Mouse (Mus musculus) heart, embryonic 14.5 days (tissue): ENCODE results near the gene Cdc123. TPM values are rescaled to one million over a fixed set of nuclear protein-coding genes. Genes with fewer than 3 reads are reported as not detected.

Experiments
- ATAC-seq: fragments of 200-750 bp; cut with Nextera tagmentation; 2 replicates; pipeline ENCODE4 v1.8.0; 2017; ENCODE audit warnings: low read depth, moderate TSS enrichment; ENCODE audit not compliant: insufficient number of reproducible peaks, insufficient read depth, low FRiP score
- H3K27ac ChIP-seq, 2 experiments: fragments of 200-500 bp in 1 of 2; fragments of 300-500 bp in 1 of 2; sonication (generic) in 1 of 2; replicated peaks in 1 of 2; 2 replicates each; pipeline ENCODE4 v1.5.1; 2012 to 2014; ENCODE audit warnings: low read depth in 2 of 2, low read length in 2 of 2, control low read depth in 1 of 2, mild to moderate bottlenecking in 1 of 2, mixed read lengths in 1 of 2; ENCODE audit not compliant: control insufficient read depth in 1 of 2, insufficient read depth in 1 of 2
- H3K27me3 ChIP-seq: fragments of 300-500 bp; sonication (generic); 2 replicates; pipeline ENCODE4 v1.6.1; 2014; ENCODE audit warnings: mild to moderate bottlenecking, low read length, control low read depth; ENCODE audit not compliant: control insufficient read depth, insufficient read depth
- H3K36me3 ChIP-seq: fragments of 300-500 bp; sonication (generic); 2 replicates; pipeline ENCODE4 v1.6.1; 2014; ENCODE audit warnings: mild to moderate bottlenecking, control low read depth, low read length, mixed read lengths; ENCODE audit not compliant: control insufficient read depth, insufficient read depth
- H3K4me1 ChIP-seq, 2 experiments: fragments of 200-500 bp in 1 of 2; fragments of 300-500 bp in 1 of 2; sonication (generic) in 1 of 2; 2 replicates each; pipeline ENCODE4 v1.6.1; 2012 to 2014; ENCODE audit warnings: low read length in 2 of 2, control low read depth in 1 of 2, mixed read lengths in 1 of 2; ENCODE audit not compliant: control insufficient read depth in 2 of 2, insufficient read depth in 2 of 2
- H3K4me2 ChIP-seq: fragments of 300-500 bp; sonication (generic); 2 replicates; pipeline ENCODE4 v1.6.1; 2014; ENCODE audit warnings: mild to moderate bottlenecking, low read length
- H3K4me3 ChIP-seq, 2 experiments: fragments of 200-500 bp in 1 of 2; fragments of 300-500 bp in 1 of 2; sonication (generic) in 1 of 2; 2 replicates each; pipeline ENCODE4 v1.5.1; 2012 to 2014; ENCODE audit warnings: low read length in 2 of 2, mild to moderate bottlenecking in 2 of 2, control low read depth in 1 of 2, low read depth in 1 of 2, moderate library complexity in 1 of 2; ENCODE audit not compliant: control insufficient read depth in 1 of 2, insufficient read depth in 1 of 2
- H3K9ac ChIP-seq: fragments of 300-500 bp; sonication (generic); 2 replicates; pipeline ENCODE4 v1.6.1; 2014; ENCODE audit warnings: mild to moderate bottlenecking, low read length
- H3K9me3 ChIP-seq: fragments of 300-500 bp; sonication (generic); 2 replicates; pipeline ENCODE4 v1.6.1; 2016; ENCODE audit warnings: low read length, control low read depth; ENCODE audit not compliant: control insufficient read depth
- WGBS: fragments of 180-500 bp; shearing (Covaris S2); extraction: QIAGEN DNeasy Blood & Tissue Kit; methylation state at CpG from one replicate; pipeline ENCODE4 v1.1.7; 2014; 5-methylcytosine and 5-hydroxymethylcytosine counted together
- polyA plus RNA-seq: library from polyadenylated mRNA; unstranded; fragments of >200 nt; fragmentation: Nextera tagmentation; extraction: Ambion mirVana; gene quantifications from 2 replicates; pipeline ENCODE4 v1.2.1, GENCODE M21; 2014

Cdc123 gene
- polyA plus RNA-seq, 1 experiment from 2014 or later = 189 TPM

DNA sequence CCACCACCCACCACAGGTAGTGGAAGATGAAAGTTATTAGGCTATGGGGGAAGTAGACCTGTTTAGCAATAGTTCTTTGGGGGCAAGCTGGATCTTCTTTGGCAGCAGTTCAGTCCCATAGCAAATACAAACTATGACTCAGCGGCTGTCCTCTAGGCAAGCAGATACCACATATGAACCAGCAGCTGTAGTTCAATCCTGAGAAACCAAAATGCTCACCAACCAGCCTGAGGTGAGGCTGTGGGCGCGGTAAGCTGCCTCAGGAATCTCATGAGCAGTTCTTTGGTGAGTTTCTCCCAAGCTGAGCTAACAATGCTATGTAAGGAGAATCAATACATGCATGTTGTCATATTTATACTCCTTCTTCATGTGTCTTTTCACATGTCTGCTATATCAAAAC lies 57.6 kb downstream of the Cdc123 start:
- ATAC-seq = no peak
- no peak overlapping the region for H3K9ac ChIP-seq
- H3K4me3 ChIP-seq = no peak overlapping the region
- no peaks in the 10 kb centered on the region for H3K27me3 ChIP-seq
- 82% methylated on average over 3 of the region's 3 CpGs for WGBS
- H3K36me3 ChIP-seq = no peaks in the 10 kb centered on the region
- H3K27ac ChIP-seq = no peak overlapping the region
- no peaks in the 10 kb centered on the region for H3K4me1 ChIP-seq
- H3K9me3 ChIP-seq = no peaks in the 10 kb centered on the region
- H3K4me2 ChIP-seq = no peak overlapping the region

DNA sequence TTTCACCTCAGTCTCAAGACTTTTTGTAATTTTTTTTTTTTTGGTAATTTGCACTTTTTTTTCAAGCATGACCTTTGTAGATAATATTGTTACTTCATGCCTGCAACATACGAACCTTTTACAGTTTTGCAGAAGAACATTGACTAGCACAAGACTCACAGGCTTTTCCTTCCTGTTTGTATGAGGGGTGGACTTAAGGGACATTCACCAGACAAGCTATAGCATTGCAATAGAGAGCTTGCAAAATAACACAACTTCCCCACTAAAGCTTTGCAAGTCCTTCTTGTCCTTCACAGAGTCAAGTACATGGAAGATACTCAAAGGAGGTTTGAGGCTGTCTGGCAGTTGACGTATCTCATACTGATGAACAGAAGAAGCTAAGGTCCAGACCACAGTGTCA lies 72.5 kb downstream of the Cdc123 start:
- H3K4me1 ChIP-seq = no peaks in the 10 kb centered on the region
- no peaks in the 10 kb centered on the region for H3K9me3 ChIP-seq
- WGBS = 73% methylated on average over 2 of the region's 2 CpGs
- no peak overlapping the region for H3K9ac ChIP-seq
- H3K27me3 ChIP-seq = no peaks in the 10 kb centered on the region
- H3K36me3 ChIP-seq = no peaks in the 10 kb centered on the region
- no peak overlapping the region for H3K4me3 ChIP-seq
- H3K4me2 ChIP-seq = no peak overlapping the region
- no peak overlapping the region for H3K27ac ChIP-seq
- ATAC-seq = no peak

DNA sequence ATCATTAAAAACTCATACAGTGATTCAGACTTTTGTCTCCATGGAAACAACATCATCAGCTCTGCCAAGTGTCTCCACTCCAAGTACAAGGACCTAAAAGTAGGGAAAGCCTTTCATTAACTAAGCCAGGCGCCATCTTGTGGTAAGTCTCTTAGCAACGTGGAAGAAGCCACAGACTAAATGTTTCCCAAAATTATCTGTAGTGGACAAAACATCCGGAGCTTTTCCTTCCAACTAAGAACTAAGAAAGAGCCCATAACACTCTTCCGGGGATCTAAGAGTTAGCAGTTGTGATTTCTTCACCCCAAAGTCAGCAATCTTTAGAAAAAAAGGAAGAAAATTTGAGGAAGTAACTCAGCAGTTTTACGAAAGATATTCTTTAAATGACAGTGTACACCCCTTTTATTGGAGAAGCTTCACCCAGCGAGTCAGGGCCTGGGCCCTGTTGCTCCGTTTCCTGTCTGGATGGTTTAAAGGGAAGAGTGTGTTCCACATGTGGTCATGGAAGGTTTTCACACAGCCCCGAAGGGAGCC lies 74.2 kb downstream of the Cdc123 start:
- no peaks in the 10 kb centered on the region for H3K4me1 ChIP-seq
- WGBS = 47% methylated on average over 8 of the region's 8 CpGs
- no peak overlapping the region for H3K27ac ChIP-seq
- no peak for ATAC-seq
- no peak overlapping the region for H3K9ac ChIP-seq
- H3K9me3 ChIP-seq = no peaks in the 10 kb centered on the region
- H3K4me3 ChIP-seq = no peak overlapping the region
- no peaks in the 10 kb centered on the region for H3K36me3 ChIP-seq
- no peaks in the 10 kb centered on the region for H3K27me3 ChIP-seq
- H3K4me2 ChIP-seq = no peak overlapping the region

DNA sequence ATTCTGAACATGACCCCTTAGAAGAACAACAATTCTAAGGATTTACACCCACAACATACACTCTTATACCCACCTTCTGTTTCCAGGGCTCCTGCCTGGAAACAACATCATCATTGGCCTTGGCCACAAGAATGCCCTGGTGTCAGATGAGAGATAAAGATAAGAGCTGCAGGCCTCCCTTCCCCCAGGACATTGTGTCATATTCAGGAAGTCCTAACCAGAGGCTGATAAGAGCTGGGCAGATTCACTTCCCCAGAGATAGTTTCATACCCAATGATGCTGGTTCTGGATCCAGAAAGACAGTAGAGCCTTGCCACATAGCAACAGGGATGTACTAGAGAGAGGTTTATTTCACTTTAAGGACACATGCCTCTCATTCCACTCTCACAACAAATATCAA lies 75.3 kb downstream of the Cdc123 start:
- Histone ChIP-seq H3K9ac (no peak overlapping the region), H3K27me3 (no peaks in the 10 kb centered on the region), H3K4me2 (no peak overlapping the region), H3K9me3 (no peaks in the 10 kb centered on the region), H3K4me3 (no peak overlapping the region), H3K4me1 (no peaks in the 10 kb centered on the region), H3K36me3 (no peaks in the 10 kb centered on the region), H3K27ac (no peak overlapping the region)
- no peak for ATAC-seq

DNA sequence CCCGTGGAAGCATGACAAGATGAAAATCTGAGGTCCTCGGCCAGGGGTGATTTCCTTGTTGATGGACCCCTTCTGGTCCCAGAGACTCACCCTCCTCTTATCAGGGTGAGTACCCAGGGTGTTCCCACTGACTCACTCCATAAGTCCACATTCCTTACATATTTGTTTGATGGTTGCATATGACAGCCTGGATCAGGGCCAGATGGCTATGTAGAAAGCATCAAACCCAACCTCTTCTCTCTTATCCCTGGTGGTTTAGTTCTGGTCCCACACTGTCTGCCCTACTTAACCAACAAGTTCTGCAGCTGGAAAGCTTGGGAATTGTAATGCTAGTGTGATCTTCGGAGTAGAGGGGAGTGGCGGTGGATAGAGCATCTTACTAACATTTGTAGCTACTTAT lies 76.0 kb downstream of the Cdc123 start:
- Histone ChIP-seq H3K36me3 (no peaks in the 10 kb centered on the region), H3K4me2 (no peak overlapping the region), H3K4me3 (no peak overlapping the region), H3K9ac (no peak overlapping the region), H3K4me1 (no peaks in the 10 kb centered on the region), H3K27me3 (no peaks in the 10 kb centered on the region), H3K9me3 (no peaks in the 10 kb centered on the region), H3K27ac (no peak overlapping the region)
- ATAC-seq = no peak
- WGBS = 81% methylated on average over 4 of the region's 4 CpGs

DNA sequence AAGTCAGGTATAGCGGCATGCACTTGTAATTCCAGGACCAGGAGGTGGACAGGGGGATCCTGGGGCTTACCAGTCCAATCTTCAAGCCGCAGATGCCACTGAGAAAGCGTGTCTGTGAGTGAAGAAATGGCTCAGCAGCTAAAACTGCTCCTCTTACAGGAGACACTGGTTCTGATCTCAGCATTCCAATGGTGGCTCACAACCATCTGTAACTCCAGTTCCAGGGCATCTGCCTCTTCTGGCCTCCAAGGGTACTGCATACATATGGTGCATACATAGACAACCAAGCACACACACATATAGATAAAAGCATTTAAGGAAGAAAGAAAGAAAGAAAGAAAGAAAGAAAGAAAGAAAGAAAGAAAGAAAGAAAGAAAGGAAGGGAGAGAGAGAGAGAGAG lies 82.9 kb downstream of the Cdc123 start:
- WGBS = 92% methylated on average over 3 of the region's 3 CpGs
- Histone ChIP-seq H3K27me3 (no peaks in the 10 kb centered on the region), H3K27ac (no peak overlapping the region)

DNA sequence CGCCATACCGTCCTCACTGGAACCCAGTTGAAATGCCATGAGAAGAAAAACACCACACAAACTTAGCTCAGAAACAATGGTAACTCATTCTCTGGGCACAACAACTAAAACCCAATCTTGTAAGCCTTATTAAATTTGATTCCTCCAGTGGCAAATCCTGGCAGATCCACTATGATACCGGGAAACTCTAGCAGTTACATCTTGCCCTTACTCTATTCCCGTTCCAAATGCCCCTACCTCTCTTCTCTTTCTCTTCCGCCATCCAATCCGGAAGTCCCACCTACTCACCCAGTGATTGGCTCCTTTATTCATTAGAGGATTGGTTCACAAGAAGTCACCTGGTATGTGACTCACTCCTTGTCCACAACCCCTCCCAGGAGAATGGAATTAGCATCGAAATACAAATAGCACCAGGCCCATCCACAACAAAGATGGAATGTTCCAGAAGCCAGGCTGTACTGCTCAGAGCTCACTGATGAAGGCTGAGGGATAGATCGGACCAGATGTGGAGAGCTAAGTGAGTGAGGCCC lies 84.4 kb downstream of the Cdc123 start:
- Histone ChIP-seq H3K4me3 (no peak overlapping the region), H3K36me3 (no peaks in the 10 kb centered on the region), H3K9me3 (no peaks in the 10 kb centered on the region), H3K27ac (no peak overlapping the region), H3K4me1 (no peaks in the 10 kb centered on the region), H3K4me2 (no peak overlapping the region), H3K9ac (no peak overlapping the region), H3K27me3 (no peaks in the 10 kb centered on the region)
- 93% methylated on average over 8 of the region's 8 CpGs for WGBS
- ATAC-seq = no peak

More for the DNA sequence above, 82.9 kb downstream of the Cdc123 start:
- no peaks in the 10 kb centered on the region for H3K9me3 ChIP-seq
- H3K9ac ChIP-seq = no peak overlapping the region
- no peak overlapping the region for H3K4me2 ChIP-seq
- no peak for ATAC-seq
- H3K4me3 ChIP-seq = no peak overlapping the region
- H3K4me1 ChIP-seq = no peaks in the 10 kb centered on the region
- H3K36me3 ChIP-seq = no peaks in the 10 kb centered on the region

DNA sequence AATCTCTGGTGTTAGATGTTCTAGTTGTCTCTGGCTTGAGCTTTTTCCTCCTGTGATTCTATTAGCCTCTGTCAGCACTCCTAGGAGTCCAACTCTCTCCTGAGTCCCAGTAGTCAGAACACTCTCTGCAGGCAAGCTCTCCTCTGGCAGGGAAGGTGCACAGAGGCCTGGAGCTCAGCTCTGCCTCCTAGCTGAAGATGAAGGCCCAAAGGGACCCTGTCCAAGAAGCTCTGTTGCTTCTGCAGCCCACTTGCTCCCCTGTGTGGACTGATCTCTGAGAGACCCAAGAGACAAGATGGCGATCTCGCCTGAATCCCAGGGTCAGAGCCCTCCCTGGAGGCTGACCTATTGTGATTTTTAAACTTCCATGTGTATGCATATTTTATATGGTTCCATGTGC lies 86.4 kb downstream of the Cdc123 start:
- Histone ChIP-seq H3K4me3 (no peak overlapping the region), H3K36me3 (no peaks in the 10 kb centered on the region), H3K9me3 (no peaks in the 10 kb centered on the region), H3K27me3 (no peaks in the 10 kb centered on the region), H3K27ac (no peak overlapping the region), H3K4me1 (no peaks in the 10 kb centered on the region), H3K4me2 (no peak overlapping the region), H3K9ac (no peak overlapping the region)
- WGBS = 72% methylated on average over 2 of the region's 2 CpGs
- no peak for ATAC-seq
